Mouse (Mus musculus) spleen, adult 2 months (tissue): ENCODE data around the gene Zfp3. TPM values are rescaled to one million over a fixed set of nuclear protein-coding genes. Genes with fewer than 3 reads are reported as not detected.

ENCODE experiments used
- DNase-seq, 2 experiments: peaks; one replicate each; pipeline versions ENCODE4 v3.0.0 to v3.0.0-alpha.2; 2012 to 2021; ENCODE audit warnings: low spot score in 2 of 2, low read depth in 1 of 2
- H3K27ac ChIP-seq: fragments of 200-500 bp; 2 replicates; pipeline ENCODE4 v1.5.1; 2012; ENCODE audit warnings: low read length, inconsistent platforms; ENCODE audit not compliant: insufficient read depth
- H3K27me3 ChIP-seq: fragments of 200-500 bp; 2 replicates; pipeline ENCODE4 v1.6.1; 2012; ENCODE audit warnings: mild to moderate bottlenecking, moderate library complexity, low read length, inconsistent platforms; ENCODE audit not compliant: control insufficient read depth, insufficient read depth
- H3K36me3 ChIP-seq: fragments of 200-500 bp; 2 replicates; pipeline ENCODE4 v1.6.1; 2012; ENCODE audit warnings: mild to moderate bottlenecking, low read length, inconsistent platforms; ENCODE audit not compliant: control insufficient read depth, insufficient read depth
- H3K4me1 ChIP-seq: fragments of 200-500 bp; 2 replicates; pipeline ENCODE4 v1.6.1; 2011; ENCODE audit warnings: inconsistent platforms; ENCODE audit not compliant: control insufficient read depth, insufficient read depth, insufficient read length
- H3K4me3 ChIP-seq: fragments of 200-500 bp; 2 replicates; pipeline ENCODE4 v1.5.1; 2011; ENCODE audit warnings: mild to moderate bottlenecking, inconsistent platforms; ENCODE audit not compliant: insufficient read depth, insufficient read length; ENCODE audit errors: extremely low read depth
- CTCF ChIP-seq: fragments of 200-500 bp; IDR thresholded peaks from 2 replicates; pipeline ENCODE4 v1.5.1; 2011; ENCODE audit warnings: mild to moderate bottlenecking, inconsistent platforms; ENCODE audit not compliant: insufficient read depth, insufficient read length, insufficient replicate concordance; ENCODE audit errors: extremely low read depth
- POLR2A ChIP-seq: fragments of 200-500 bp; IDR thresholded peaks from 2 replicates; pipeline ENCODE4 v1.6.1; 2011; ENCODE audit warnings: low read depth, low read length, inconsistent platforms
- WGBS: fragments of 180-500 bp; shearing (Covaris S2); methylation state at CpG from one replicate; pipeline ENCODE4 v1.1.7; 2018; 5-methylcytosine and 5-hydroxymethylcytosine counted together
- polyA plus RNA-seq: library from polyadenylated mRNA; depleted of rRNA; stranded (reverse); fragments of >200 nt; gene quantifications from 2 replicates; pipeline ENCODE4 v1.2.3, GENCODE M21; 2012

Zfp3 gene
- polyA plus RNA-seq, 1 experiment = 1.2 TPM

DNA sequence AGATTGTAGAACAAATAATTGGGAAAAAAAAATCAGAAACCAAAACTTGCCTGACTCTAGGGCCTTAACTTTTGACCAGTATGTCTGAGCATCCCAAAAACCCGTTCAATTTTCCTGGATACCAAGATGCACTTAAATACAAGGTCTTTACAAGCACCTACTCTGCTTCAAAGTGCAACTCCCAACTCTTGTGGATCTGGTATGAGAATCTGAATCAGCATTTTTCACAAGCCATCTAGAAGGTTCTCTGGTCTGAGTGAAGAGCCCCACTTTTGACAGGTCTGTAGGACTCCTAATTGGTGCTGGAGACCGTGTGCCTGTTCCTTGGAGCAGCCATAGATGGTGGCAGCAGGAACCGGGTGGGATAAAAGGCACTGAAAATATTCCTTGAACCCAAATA lies 40.4 kb downstream of the Zfp3 start:
- Histone ChIP-seq H3K27ac (peak overlapping the region; percentile 85), H3K27me3 (no peaks in the 10 kb centered on the region), H3K4me3 (no peak overlapping the region), H3K4me1 (peaks cover 35% of the 10 kb centered on the region), H3K36me3 (no peaks in the 10 kb centered on the region)
- WGBS = 66% methylated on average over 3 of the region's 3 CpGs
- TF ChIP-seq CTCF = no peak
- no peak for TF ChIP-seq POLR2A
- no peak for DNase-seq

DNA sequence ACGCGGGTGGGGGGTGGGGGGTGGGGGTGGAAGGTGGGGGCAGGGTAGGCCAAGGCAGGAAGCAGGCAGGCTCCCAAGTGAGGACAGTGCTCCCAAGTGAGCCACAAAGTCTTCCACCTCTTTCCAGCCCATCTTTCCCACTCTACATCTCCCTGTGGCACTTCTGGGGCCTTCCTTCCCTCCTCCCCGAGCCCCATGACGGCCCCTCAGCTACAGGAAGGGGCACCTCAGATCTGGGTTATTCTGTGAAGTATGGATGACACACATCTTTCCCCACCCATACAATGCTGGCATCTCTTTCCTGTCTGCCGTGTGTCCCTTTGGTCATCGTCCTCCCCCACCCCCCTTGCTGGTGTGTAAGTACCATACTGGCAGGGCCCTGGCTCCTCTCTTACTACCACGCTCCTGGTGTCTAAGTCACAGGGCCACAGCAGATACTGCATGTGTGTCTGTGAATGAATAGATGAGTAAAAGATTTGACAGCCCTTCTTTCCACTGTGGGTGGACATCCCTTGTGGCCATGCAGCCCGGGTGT lies 41.7 kb downstream of the Zfp3 start:
- no peaks in the 10 kb centered on the region for H3K27me3 ChIP-seq
- H3K4me1 ChIP-seq = peaks cover 35% of the 10 kb centered on the region
- no peak for DNase-seq
- peak overlapping the region; percentile 85 for H3K27ac ChIP-seq
- 40% methylated on average over 8 of the region's 8 CpGs for WGBS
- no peaks in the 10 kb centered on the region for H3K36me3 ChIP-seq
- no peak for TF ChIP-seq CTCF
- no peak overlapping the region for H3K4me3 ChIP-seq

- Histone ChIP-seq H3K36me3 (no peaks in the 10 kb centered on the region), H3K27ac (peak overlapping the region; percentile 58), H3K4me1 (peaks cover 39% of the 10 kb centered on the region), H3K4me3 (no peak overlapping the region), H3K27me3 (no peaks in the 10 kb centered on the region)
- DNase-seq = no peak
- TF ChIP-seq POLR2A (no peak), CTCF (no peak)
- 9% methylated on average over 4 of the region's 4 CpGs for WGBS
Measured at GRCm38 (mm10) chr11:70806697-70807096, 42.7 kb downstream of the Zfp3 start.

DNA sequence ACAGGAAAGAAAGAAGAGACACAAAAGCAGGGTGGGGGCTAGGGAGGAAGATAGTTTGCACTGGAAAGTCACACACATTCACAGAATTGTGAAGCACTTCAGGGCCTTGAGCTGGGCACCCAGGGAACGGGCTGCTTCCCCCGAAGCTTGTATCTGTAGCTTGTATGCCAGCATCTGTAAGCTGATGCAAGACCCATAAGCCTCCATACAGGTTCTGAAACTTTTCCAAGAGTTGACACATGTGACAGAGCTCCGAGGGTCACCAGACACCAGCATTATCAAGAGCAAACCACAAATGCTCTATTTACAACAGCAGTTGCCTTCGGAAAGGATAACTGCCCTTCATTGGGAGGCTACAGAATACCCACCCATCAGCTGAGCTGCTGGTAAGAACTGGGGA lies 43.6 kb downstream of the Zfp3 start:
- no peak for TF ChIP-seq POLR2A
- TF ChIP-seq CTCF = no peak
- Histone ChIP-seq H3K27me3 (no peaks in the 10 kb centered on the region), H3K27ac (0 out of 2 replicates have a peak overlapping the region, but pooled peaks have one; percentile 5), H3K4me1 (peaks cover 40% of the 10 kb centered on the region), H3K36me3 (no peaks in the 10 kb centered on the region), H3K4me3 (no peak overlapping the region)
- DNase-seq = no peak
- 78% methylated on average over 4 of the region's 4 CpGs for WGBS

- Histone ChIP-seq H3K27ac (no peak overlapping the region), H3K4me3 (no peak overlapping the region), H3K36me3 (no peaks in the 10 kb centered on the region), H3K27me3 (no peaks in the 10 kb centered on the region), H3K4me1 (peaks cover 42% of the 10 kb centered on the region)
- no peak for DNase-seq
- no peak for TF ChIP-seq CTCF
- TF ChIP-seq POLR2A = no peak
- 68% methylated on average over 3 of the region's 3 CpGs for WGBS
Measured at GRCm38 (mm10) chr11:70808101-70808500, 44.1 kb downstream of the Zfp3 start.

DNA sequence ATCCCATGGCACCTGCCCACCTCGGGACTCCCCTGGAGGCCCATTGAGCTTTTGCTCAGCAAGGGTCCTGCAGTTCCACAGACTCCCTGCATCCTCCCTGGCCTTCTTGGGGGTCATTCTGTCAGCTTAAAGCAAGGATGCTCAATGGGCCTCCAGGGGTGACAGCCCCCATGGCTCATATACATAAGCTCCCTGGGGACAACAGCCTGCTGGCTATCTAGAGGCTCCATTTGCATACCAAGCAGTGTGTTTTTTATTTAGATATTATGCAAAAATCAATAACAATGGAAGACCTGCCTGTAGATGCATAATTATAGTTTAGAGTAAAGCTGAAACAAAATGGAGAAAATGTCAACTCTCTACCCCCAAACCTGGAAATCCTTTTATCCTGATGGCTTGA lies 45.0 kb downstream of the Zfp3 start:
- Histone ChIP-seq H3K27ac (no peak overlapping the region), H3K4me3 (no peak overlapping the region), H3K36me3 (no peaks in the 10 kb centered on the region), H3K4me1 (peaks cover 40% of the 10 kb centered on the region), H3K27me3 (no peaks in the 10 kb centered on the region)
- 88% methylated on average over 1 of the region's 1 CpGs for WGBS
- no peak for DNase-seq
- TF ChIP-seq POLR2A (no peak), CTCF (no peak)

- DNase-seq = no peak
- 93% methylated on average over 5 of the region's 5 CpGs for WGBS
- Histone ChIP-seq H3K4me3 (no peak overlapping the region), H3K36me3 (no peaks in the 10 kb centered on the region), H3K27ac (no peak overlapping the region), H3K27me3 (no peaks in the 10 kb centered on the region), H3K4me1 (peaks cover 21% of the 10 kb centered on the region; the same call in 1 of the 2 replicates)
- TF ChIP-seq POLR2A (no peak), CTCF (no peak)
Measured at GRCm38 (mm10) chr11:70811041-70811440, 47.0 kb downstream of the Zfp3 start.
